Mouse (Mus musculus): ENCODE data around the gene Kctd21. TPM values are rescaled to one million over a fixed set of nuclear protein-coding genes. Genes with fewer than 3 reads are reported as not detected.
A peak's percentile ranks its signal among the peaks of the same experiment; 100 is the strongest.

The Kctd21 gene
- total RNA-seq, 2 experiments from 2014 or later: 1.9 to 2.3 TPM

DNA sequence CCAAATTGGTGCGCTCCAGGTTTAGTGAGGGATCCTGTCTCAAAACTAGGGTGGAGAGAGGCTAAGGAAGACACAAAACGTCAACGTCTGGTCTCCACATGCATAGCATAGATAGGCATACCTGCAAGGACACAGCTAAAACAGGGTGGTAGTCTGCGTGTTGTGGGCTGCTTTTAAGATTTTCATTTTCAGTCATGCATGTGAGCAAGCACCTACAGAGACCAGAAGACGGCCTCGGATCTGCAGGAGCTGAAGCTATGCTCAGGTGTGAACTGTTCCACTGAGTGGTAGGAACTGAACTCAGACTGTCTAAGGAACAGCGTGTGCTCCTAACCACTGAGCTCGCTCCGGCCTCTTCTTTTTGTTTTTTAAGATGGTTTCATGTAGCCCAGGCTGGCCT lies 43.0 kb downstream of the Kctd21 start:
- intact Hi-C loops (cut with DNase I; ENCODE audit: low total_unique reads): no loop called here
- no peak for DNase-seq

DNA sequence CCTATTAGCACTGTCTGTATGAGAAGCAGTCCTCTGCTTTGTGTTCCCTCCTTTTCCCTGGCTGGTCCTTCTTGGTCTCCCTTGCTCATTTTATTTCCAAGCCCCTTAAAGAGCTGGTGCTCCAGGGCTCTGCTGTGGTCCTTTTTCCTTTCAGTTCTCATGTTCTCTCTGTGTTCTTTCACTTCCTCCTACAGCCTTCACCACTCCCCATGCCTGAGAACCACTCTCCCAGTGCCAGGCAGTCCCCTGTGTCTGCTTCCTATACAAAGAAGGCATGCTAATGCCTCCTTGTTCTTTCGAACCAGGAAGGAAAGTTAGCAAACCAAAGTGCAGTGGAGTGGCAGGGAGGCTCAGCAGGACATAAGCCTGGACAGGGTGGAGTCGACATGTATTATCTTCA lies 43.8 kb downstream of the Kctd21 start:
- no peak for DNase-seq
- intact Hi-C loops (cut with DNase I; ENCODE audit: low total_unique reads): no loop called here

- intact Hi-C loops (cut with DNase I; ENCODE audit: low total_unique reads): no loop called here
- no peak for DNase-seq
Measured at GRCm38 (mm10) chr7:97379304-97379703, 47.2 kb downstream of the Kctd21 start.

- intact Hi-C loops (cut with DNase I; ENCODE audit: low total_unique reads): no loop called here
- no peak for DNase-seq
Measured at GRCm38 (mm10) chr7:97380500-97381123, 48.5 kb downstream of the Kctd21 start.

DNA sequence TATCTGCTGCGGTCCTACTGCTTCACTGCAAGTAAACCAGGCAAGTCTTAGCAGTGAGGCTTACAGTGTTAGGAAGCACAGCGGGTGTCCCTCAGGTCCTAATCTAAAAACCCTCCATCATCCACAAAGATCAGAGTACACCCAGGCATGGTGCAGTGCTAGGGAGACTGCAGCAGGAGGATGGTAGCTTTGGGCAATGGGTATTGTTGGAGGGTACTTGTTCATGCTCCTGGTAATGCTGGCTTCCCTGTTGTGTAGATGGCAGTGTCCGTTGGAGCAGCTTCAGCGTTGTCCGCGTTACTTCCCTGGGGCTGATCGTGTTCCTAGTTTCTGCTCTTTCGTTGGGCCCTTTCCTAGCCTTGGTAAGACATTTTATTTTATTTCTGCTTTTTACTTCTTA lies 50.5 kb downstream of the Kctd21 start:
- intact Hi-C loops (cut with DNase I; ENCODE audit: low total_unique reads): no loop called here
- no peak for DNase-seq

GRCm38 (mm10) chr7:97383496-97384132 lies 51.5 kb downstream of the Kctd21 start:
- DNase-seq: no peak
- intact Hi-C loops (cut with DNase I; ENCODE audit: low total_unique reads): no loop called here

DNA sequence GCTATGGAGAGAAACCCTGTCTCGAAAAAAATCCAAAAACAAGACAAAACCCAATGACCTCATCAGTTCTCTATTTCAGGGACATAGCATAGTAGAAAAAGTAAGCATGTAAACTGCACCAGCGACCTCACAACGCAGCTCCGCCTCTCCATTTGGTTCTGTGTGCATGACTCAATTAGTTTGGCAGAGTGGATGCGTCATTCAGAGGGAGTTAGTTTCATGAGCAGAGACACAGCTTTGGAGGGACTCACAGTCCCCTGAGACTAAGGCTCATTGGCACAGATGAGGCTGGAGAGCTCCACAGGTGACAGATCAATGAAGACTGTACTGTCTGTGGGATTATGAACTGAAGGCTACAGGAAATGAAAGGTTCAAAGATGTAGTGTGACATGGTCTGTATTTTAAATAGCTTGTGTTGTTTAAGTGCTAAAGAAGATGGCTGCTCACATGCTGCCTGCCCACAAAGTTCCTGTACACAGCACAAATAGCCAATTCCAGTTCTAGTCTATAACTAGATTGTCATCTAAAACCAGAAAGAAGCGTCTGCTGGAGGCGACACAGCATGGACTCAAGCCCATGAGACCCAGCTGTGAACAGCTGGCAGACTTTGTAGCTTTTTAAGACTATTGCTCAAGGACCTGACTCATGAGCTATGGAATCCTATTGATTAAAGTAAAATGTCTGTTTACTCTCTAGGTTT lies 54.1 kb downstream of the Kctd21 start:
- intact Hi-C loops (cut with DNase I; ENCODE audit: low total_unique reads): no loop called here
- DNase-seq: no peak

- DNase-seq: peak; percentile 57
- intact Hi-C loops (cut with DNase I; ENCODE audit: low total_unique reads): no loop called here
Measured at GRCm38 (mm10) chr7:97386806-97387370, 54.8 kb downstream of the Kctd21 start.

DNA sequence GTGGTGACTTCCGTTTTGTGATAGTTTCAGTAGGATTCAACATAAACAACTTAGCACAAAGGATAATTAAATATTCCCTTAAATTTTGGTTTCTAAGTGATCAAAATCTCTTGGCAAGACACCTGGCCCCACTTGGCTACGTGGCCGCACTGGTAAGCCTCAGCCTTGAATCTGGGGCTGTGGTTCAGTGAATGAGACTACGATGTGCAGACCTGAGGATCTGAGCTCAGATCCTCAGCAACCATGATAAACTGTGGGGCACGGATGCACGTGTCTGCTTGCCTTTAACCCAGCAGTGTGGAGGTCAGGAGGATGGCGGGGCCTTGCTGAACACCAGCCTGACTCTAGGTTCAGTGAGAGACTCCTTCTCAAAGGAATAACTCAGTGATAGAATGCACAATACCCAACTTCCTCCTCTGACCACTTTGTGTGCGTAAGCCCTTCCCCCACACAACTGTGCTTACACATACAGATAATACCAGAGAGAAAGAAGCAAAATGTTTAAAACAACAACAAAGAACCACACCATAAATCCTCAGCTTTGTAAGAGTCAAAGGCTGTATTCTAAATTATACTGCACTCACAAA lies 55.5 kb downstream of the Kctd21 start:
- intact Hi-C loops (cut with DNase I; ENCODE audit: low total_unique reads): no loop called here

GRCm38 (mm10) chr7:97388541-97388940 lies 56.4 kb downstream of the Kctd21 start:
- no peak for DNase-seq
- intact Hi-C loops (cut with DNase I; ENCODE audit: low total_unique reads): no loop called here

More for the DNA sequence above, 55.5 kb downstream of the Kctd21 start:
- no peak for DNase-seq

GRCm38 (mm10) chr7:97391293-97392078 lies 59.4 kb downstream of the Kctd21 start:
- intact Hi-C loops (cut with DNase I; ENCODE audit: low total_unique reads): no loop called here
- no peak for DNase-seq

- no peak for DNase-seq
- intact Hi-C loops (cut with DNase I; ENCODE audit: low total_unique reads): no loop called here
Measured at GRCm38 (mm10) chr7:97392079-97392445, 59.9 kb downstream of the Kctd21 start.

DNA sequence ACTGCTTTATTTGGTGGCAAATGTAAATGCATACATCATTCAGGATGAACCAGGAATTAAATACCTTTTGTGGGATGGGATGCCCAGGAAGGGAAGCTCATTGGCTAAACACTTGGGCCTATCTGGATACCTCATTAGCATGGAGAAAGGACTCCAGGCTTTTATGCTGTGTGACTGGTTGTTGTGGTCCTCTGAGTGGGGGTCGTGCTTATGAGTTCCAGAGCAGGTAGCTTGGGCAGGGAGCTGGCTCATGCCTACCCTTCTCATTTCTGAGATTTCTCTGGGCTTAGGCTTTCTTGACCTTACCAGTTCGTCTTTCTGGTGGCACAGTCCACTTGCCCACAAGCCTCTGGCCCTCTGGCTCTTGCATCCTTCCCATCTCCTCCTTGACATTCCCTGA lies 62.2 kb downstream of the Kctd21 start:
- intact Hi-C loops (cut with DNase I; ENCODE audit: low total_unique reads): no loop called here
- DNase-seq: no peak

DNA sequence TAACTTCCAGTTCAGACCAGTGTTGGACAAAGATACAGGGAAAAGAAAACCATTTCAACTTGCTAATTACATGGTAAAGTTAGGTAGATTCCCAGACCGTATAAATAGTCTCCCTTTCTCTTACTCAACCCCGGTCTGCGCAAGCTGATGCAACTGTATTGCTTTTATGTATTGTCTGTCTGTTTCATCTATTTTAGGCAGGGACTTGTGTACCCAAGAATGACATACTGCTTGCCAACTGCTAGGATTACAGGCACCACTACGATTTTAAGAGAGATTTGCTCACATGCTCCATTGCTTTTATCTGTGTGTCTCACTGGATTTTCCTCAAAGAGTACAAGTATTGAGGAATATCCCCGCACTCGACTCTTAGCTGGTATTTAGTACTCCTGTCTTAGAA lies 66.8 kb downstream of the Kctd21 start:
- intact Hi-C loops (cut with DNase I; ENCODE audit: low total_unique reads): no loop called here
- no peak for DNase-seq

Other genes with a start within 250 kb of the Kctd21 start
- gene Usp35, start 307 bp upstream of the Kctd21 start, total RNA-seq (2021): under 1 TPM; 0.75 to 0.76 TPM
- 1 to 10 TPM; 2.9 to 5.5 TPM for gene Alg8, start 39.3 kb downstream of the Kctd21 start, total RNA-seq (2021)
- 100 to 1,000 TPM; 304 to 343 TPM for gene Ndufc2, start 67.7 kb downstream of the Kctd21 start, total RNA-seq (2021)
- gene Thrsp, start 85.4 kb downstream of the Kctd21 start, total RNA-seq (2021): 10 to 100 TPM; 36.0 to 40.5 TPM
- under 1 TPM; 0.16 to 0.23 TPM for gene Kctd14, start 119.0 kb downstream of the Kctd21 start, total RNA-seq (2021)
- gene Ints4, start 148.6 kb downstream of the Kctd21 start, total RNA-seq (2021): 10 to 100 TPM; 21.2 to 24.9 TPM
- 100 to 1,000 TPM; 107 to 112 TPM for gene Aamdc, start 247.2 kb downstream of the Kctd21 start, total RNA-seq (2021)
- gene Rsf1, start 247.6 kb downstream of the Kctd21 start, total RNA-seq (2021): 10 to 100 TPM; 12.4 to 12.6 TPM

All from gastrocnemius, postnatal 14 days (tissue).